Mouse (Mus musculus): ENCODE results near the gene Gpc6. TPM values are rescaled to one million over a fixed set of nuclear protein-coding genes. Genes with fewer than 3 reads are reported as not detected.

The Gpc6 gene
- polyA plus RNA-seq, 1 experiment from 2014 or later = 2.3 TPM

DNA sequence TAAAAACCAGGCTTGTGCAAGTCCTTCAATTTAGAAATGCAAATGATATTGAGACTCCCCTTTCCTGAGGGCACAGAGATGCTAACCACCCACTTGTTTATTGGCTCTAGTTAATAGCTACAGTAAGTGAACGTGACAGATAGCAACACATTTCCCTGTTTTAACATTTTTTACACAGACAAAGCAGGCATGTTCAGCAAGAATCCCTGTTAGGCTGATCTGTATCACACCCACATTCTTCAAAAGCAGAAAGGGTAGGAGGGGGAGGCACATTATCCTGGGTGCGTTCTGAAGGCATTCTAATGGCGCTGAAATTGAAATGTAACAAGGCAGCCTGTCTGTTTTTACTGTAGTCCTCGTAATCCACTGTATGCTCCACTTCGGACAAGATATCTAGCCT is 674.6 kb downstream of the Gpc6 start:
- no peak for DNase-seq (ENCODE audit: low spot score)

DNA sequence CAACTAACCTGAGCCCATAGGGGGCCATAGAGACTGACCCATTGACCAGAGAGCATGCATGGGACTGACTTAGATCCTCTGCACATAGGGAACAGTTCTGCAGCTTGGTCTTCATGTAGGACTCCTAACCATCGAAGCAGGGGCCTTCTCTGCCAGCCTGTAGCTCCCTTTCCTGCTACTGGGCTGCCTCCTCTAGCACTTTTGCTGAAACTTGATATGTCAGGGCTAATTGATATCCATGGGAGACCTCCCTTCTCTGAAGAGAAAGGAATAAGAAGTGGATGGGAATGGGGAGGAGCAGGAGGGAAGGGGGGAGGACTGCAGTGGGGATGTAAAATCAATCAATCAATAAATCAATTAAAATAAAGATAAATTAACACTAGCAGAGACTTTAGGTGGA is 678.7 kb downstream of the Gpc6 start:
- no peak for DNase-seq (ENCODE audit: low spot score)

DNA sequence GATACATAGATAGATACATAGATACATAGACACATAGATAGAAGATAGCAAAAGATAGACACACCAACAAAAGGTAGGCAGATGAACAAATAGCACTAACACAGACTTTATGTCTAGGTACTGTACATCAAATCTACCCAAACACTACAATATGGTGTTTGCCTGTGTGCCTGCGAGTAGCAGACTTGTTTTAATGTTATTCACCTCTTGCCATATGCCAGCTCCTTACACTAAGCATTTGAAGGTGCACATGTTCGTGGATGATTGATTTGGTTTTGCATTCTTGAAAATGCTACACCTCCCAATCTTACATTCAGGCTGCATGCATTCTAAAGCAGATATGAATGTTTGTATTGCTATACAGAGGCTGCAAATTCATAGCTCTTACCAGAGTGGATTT is 680.6 kb downstream of the Gpc6 start:
- no peak for DNase-seq (ENCODE audit: low spot score)

DNA sequence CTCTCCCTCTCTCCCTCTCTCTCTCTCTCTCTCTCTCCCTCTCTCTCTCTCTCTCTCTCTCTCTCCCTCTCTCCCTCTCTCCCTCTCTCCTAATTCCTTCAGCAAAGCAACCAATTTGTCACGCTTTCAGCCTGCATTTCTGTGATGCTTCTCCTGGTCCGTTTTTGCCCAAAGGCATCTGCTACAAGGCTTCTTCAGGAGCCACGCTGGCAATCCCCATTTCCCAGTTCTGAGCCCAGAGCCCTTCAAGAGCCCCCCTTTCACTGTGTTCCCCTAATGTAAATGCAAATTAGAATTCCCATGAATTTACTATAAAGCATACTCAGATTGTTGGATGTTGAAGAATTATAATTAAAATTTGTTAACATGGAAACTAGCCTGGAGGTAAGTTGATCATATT is 686.0 kb downstream of the Gpc6 start:
- DNase-seq (ENCODE audit: low spot score) = no peak

DNA sequence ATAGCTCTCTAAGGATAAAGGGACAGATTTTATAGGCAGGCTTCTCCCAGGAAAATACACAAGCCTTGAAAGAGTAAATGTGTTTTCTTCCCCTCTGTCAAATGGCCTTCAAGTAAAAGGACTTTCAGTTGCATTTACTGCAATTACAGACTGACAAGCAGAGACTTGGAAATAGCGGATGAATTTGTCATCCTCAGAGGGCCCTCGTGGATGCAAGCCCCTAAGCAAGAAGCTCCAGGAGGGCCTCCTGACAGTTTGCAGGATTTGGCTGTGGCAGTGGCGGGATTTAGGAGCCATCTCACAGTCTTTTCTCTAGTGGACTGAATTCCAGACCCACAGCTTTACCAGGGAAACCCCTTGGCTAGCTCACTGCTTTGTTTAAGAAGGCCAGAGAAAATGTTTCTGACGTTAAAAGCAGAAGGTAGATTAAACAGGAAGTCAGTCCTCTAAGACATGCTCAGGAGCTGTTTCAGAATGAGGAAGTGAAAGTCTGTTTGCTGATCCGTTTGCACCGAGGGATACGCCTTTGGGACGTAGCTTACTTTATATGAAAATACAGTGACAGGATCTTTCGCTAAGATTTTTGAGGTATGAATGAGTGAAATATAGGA is 700.1 kb downstream of the Gpc6 start:
- peak; percentile 4 for DNase-seq (ENCODE audit: low spot score)

DNA sequence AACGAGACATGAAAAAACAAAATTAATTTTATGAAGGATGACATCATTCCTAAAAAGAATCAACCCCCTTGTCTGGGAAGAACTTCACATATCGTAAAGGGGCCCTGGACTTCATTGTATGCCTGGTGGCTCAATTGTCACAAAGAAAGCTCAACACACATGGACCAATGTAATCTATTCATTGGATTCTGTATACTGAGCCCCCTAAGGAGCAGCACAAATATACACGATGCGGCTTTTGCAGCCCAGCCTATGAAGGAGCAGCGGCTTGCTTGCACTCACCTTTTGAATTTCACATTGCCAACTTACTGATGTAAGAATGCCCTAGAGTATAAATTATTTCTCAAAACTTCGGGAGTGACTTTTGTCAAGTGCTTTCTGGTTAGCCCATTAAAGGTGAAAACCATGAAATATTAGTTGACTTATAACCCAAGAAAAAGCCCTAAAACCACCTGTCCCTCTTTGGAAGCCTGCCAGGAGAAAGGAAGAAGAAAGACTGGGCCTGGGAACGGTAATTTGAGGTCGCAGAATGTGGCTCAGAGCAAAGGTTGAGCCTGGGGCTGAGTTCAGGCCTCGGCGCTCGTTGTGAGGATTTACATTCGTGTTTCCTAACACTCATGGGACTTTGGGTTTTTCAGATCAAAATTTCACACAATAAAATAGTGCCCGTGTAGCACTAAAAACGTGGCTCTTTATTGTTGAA is 709.3 kb downstream of the Gpc6 start:
- DNase-seq (ENCODE audit: low spot score) = no peak

DNA sequence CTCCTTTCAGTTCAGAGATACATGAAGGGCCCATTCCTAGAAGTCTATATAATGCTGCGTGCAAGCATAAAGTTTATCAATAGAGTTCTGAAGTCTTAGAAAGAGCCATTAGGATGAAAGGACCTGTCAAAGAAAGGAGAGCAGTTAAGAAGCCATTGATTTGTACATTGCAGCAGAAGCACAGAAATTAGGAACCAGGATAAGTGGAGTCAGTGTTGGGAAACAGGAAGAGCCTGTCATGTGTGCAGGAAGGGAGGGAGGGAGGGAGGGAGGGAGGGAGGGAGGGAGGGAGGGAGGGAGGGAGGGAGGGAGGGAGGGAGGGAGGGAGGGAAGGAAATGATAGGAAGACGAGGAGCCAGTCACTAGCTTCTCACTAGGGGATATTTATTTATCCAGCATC is 716.7 kb downstream of the Gpc6 start:
- DNase-seq (ENCODE audit: low spot score) = no peak

DNA sequence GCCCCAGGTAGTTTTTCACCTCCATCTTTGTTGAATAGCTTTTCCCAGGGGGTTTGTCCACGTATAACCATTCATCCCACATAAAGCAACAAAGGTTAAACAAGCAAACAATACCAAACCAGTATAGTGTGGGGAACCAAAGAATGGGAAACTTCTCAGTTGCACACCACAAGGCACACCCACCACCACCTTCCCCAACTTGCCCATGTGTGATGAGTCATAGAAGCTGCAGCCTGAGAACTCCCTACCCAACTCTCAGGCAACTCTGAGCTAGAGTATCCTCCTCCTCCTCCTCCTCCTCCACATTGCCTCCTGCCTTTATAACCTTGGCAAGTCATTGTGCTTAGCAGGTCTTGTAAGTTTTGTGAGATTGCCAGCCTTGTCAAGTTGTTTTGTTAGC is 718.0 kb downstream of the Gpc6 start:
- DNase-seq (ENCODE audit: low spot score) = no peak

DNA sequence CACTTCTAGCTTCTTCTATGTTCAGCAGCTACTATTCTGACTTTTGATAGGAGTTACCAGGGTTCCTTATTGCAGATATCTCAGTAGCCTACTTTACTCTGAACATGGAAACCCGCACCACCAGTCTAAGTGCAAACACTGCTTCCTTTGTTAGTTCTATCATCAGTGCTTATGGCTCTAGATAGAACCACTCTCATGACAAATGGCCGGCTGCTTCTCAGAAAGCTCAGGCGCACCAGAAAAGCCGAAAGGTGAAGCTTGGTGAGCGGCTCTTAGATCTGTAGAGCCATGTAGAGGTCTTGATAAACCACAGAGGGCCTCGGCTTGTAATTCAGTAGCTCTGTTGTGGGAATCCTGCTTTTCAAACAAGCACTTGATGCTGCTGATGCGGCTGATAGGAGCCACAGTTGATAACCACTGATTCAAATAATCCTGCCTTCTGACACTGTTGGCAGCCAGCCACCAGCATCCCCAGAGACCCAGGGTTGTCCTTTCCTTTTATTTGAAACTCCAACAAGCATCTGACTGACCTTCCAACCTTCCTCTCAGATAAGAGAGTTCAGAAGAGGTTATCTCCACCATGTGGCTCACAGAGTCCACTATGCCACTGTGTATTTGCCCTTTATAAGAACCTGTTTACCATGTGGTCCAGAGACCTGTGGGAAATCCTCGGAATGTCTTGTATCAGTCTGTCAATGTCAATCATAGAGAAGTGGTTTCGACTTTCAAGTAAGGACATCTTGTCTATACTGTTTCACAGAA is 723.3 kb downstream of the Gpc6 start:
- no peak for DNase-seq (ENCODE audit: low spot score)

DNA sequence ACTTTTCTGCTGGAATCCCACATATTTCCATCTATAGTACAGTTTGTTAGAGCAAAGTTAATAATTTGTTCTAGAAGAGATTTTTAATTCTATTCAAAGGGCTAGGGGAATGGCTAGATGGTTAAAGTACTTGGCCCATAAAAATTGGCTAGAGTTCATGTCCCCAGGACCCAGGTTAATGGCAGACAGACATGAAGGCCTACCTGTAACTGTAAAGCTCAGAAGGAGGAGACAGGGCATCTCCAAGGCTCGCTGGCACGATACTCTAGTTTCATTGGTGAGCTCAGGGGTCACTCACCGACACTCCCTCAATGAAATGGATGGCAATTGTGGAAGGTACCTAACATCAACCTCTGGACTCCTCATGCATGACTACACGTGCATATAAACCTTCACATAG is 725.0 kb downstream of the Gpc6 start:
- DNase-seq (ENCODE audit: low spot score) = no peak

DNA sequence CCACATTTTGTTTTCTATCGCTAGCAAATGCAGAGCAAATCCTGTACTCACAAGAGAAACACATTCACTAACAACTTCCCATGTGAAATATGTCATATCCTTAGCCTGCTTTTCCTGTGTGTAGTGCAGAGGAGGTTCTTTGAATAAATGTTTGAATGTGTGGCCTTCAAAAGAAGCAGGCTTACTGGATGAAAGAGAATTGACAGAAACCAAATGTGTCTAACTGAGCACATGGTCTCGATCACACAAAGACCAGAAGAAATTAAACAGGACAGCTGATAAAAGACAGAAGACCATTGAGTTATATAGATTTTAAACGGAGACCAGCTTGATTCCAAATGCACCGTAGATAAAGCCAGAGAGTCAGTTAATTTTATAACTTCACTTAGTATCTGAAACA is 726.2 kb downstream of the Gpc6 start:
- no peak for DNase-seq (ENCODE audit: low spot score)

DNA sequence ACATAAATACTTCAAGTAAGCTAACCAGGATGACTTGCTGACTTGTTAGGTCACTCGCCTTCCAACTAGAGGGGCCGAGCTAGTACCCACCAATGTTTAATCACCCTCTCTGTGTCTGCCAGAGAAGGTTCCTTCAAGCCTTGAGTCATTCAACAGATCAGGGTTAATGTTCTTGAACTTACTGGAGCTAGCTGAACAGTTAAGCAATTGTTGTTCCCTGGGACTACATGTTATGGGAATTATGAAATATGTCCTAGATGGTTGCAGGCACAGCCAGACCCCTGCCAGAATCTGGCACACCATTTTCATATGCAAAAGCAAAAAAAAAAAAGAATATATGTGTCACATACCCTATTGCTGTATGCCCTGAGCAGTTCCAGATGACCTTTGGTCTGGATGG is 726.8 kb downstream of the Gpc6 start:
- DNase-seq (ENCODE audit: low spot score) = no peak

DNA sequence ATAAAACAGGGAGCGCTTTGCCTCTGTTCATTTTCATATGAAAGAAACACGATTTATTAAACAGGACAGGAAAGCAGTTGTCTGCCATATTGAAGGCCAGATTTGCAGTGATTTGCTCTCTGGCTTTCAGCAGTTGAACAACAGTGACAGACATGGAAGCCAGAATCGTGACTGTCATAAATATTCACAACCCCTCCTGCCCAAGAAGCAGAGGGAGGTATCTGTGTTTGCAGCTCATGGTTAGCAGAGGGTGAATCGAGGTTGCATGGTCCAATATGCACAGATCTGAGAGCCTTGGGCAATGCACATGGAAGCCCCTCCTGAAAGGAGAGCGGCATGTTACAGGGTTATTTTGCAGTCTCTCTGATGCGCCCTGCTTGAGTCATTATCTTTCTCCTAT is 730.3 kb downstream of the Gpc6 start:
- DNase-seq (ENCODE audit: low spot score) = no peak

DNA sequence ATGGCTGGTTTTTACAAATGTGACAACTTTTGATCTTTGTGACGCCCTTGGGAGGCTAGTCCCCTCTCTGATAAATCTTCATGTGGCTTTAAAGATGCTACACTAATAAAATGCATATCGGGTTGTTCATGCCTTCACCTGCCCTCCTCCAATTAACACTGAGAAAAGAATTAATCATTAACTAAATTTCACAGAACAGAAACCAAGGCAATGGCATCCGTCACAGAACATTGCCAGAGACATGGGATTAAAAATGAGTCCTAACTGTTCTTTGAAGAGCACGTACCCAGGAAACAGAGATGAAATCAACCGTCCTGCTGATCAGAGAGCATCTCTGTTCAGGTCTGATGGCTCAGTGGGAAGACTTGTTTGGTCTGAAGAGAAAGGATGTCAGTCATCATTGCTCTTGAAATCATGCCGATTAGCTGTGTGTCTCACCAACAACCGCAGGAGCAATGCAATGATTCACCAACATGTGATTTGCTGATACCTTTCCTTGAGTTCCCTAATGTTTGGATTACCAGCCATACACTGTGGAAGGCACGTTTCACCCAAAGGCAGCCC is 734.2 kb downstream of the Gpc6 start:
- DNase-seq (ENCODE audit: low spot score) = no peak

DNA sequence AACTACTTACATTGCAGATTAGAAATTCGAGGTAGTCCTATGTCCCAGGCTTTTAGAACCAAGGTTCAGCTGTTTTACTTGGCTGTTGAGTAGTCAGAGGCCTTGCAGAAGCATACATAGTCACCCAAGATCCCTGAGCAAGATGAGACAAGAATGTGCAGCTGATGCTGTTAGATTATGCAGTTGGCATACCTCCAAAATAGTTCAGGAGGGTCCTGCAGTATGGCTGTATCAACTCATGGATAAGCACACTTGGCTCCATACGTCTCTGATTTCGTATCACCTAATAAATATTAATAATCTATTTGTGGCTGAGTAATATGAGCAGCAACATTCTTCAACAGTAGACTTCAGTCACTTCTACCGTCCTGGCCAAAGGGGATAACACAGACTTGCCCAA is 737.1 kb downstream of the Gpc6 start:
- DNase-seq (ENCODE audit: low spot score) = no peak

DNA sequence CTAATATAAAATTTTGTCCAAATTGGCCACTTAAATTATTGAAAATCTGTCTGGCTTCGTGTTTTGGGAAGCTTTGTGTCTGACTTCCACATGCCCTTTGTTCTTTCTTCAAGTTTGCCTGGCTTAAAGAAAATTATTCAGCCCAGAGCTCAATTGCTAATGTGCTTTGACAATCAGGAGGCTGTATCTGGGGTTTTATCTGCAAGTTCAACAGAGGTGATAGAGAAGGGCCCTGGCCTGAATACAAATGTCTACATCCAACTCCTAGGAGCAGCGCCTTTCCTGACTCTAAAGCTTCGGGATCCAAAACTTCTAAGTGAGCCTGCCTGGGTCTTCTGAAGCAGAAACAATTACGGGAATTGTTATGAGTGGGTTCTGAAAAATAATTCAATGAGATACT is 739.7 kb downstream of the Gpc6 start:
- no peak for DNase-seq (ENCODE audit: low spot score)

DNA sequence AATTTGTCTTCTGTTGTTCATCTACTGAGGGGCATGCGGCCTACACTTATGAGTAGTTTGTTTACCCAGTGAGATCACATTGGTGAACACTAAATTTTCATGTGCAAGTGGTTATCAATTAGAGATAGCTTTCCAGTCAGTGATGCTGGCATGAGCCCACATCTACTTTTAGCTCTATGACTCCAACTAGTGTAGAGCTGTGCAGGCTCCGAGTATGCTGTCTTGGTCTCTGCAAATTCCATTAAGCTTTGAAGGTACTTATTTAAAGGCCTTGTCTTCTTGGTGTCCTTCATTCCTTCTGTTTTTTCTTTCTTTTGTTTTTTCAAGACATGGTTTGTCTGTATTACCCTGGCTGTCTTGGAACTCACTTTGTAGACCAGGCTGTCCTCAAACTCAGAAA is 741.0 kb downstream of the Gpc6 start:
- DNase-seq (ENCODE audit: low spot score) = no peak

DNA sequence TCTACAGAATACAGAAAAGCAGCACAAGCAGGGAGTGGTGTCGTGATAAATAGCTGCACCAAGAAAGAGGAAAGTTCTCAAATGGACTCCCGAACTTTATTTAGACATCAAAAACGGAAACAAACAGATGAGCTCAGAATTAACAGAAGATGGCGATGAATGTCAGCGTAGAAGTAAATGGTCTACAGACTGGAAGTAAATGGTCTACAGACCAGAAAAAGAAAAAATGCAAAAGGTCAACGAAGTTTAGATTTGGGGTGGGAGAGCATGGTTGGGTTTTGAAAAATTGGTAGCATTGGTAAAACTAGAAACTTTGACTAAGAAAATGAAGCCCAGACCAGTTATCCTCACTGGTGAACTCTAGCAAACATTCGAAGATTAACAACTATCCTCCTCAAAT is 748.4 kb downstream of the Gpc6 start:
- no peak for DNase-seq (ENCODE audit: low spot score)

DNA sequence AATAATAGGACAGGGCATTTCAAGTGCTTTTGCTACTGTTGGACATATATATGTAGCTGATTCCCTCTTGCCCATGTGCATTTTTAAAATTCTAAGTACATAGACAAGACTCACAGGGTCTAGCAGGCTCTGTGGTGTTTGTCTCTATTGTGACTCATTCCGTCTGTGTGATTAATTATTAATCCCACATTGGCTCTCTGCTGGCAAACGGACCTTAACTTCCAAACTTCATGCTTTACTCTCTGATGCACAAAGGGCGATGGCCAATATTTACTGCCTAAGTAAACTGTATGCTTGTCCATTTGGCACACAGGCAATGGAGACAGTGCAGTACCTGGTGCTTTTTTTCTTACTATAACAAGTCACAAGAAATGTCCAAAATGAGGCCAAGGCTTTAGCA is 749.4 kb downstream of the Gpc6 start:
- DNase-seq (ENCODE audit: low spot score) = no peak

DNA sequence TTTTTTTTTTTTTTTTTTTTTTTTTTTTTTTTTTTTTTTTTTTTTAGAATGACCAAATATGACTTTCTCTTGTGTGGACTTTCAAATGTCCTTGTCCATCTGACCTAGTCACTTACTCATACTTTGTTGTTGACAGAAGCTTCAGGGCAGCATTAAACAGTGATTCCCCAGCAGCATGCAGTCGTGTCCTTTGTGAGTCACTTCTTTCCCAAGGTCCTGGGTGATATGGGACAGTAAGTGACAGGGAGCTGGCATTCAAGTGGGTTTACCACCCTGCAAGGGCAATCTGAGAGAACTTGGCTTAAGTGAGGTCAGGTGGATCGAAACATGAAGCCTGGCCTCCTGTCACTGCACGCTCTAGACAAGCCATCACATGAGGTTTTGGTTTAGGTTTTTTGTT is 754.8 kb downstream of the Gpc6 start:
- DNase-seq (ENCODE audit: low spot score) = no peak

DNA sequence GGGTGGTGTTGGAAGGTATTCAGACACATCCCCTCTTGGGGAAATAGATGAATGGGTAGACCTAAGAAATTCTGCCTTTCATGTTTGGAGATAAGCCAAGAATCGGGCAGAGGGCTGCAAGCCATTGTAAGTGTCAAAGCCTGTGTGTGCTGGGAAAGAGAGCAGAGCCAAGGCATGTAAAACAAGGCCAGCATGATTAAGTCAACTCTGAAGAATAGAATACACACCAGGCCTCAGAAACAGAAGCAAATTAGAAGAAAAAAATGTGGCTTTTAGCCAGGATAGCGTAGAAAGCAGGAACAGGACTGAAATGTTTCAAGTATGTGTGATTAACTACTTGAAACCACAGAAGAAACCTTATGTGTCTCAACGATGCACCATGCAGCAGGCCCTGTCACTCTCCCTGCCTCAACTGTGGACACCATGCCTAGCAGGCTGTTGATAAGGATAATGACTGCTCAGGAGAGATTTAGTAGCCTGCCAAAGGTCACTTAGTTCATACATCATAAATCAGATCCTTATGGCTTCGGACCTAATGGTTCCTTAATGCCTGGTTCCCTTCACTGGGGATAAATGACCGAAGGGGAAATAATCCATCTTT is 756.3 kb downstream of the Gpc6 start:
- DNase-seq (ENCODE audit: low spot score) = no peak

DNA sequence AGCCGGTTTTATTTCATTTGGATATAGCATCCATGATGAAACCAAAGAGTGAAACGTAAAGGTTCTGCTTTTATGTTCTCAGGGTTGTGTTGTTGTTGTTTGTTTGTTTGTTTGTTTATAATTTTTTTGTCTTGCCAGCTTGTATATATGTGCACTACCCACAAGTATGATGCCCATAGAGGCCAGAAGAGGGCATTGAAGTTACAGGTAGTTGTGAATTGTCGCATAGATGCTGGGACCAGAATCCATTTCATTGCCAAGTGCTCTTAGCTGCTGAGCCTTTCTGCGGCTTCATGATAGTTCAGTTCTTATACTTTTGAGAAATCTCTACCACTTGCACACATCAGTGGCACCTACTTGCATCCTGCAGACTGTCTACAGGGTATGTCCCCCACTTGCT is 758.0 kb downstream of the Gpc6 start:
- DNase-seq (ENCODE audit: low spot score) = no peak
